Mouse (Mus musculus) CH12.LX (cell line): ENCODE results near the gene Ispd.

Experiments used
- CHD1 ChIP-seq: IDR thresholded peaks from 2 replicates; pipeline ENCODE4 v1.6.1; 2012; ENCODE audit warnings: low read depth, low read length, improper control_type of control experiment, inconsistent platforms
- CHD2 ChIP-seq: IDR thresholded peaks from 2 replicates; pipeline ENCODE4 v1.6.1; 2011; ENCODE audit warnings: low read length, improper control_type of control experiment
- CTCF ChIP-seq, 2 experiments: IDR thresholded peaks in 1 of 2; conservative IDR thresholded peaks in 1 of 2; 2 replicates each; pipeline ENCODE4 v1.5.1; 2011 to 2012; ENCODE audit warnings: low read depth in 2 of 2, low read length in 2 of 2, improper control_type of control experiment in 1 of 2, inconsistent platforms in 1 of 2, mild to moderate bottlenecking in 1 of 2, moderate library complexity in 1 of 2
- EP300 ChIP-seq: IDR thresholded peaks from 2 replicates; pipeline ENCODE4 v1.6.1; 2011; ENCODE audit warnings: low read length, improper control_type of control experiment
- MAFK ChIP-seq: IDR thresholded peaks from 2 replicates; pipeline ENCODE4 v1.6.1; 2011; ENCODE audit warnings: low read length, improper control_type of control experiment; ENCODE audit not compliant: insufficient replicate concordance
- MAZ ChIP-seq: IDR thresholded peaks from 2 replicates; pipeline ENCODE4 v1.6.1; 2012; ENCODE audit warnings: low read depth, mild to moderate bottlenecking, inconsistent platforms, low read length, improper control_type of control experiment, moderate library complexity
- POLR2A ChIP-seq: IDR thresholded peaks from 2 replicates; pipeline ENCODE4 v1.6.1; 2011; ENCODE audit warnings: low read depth, mild to moderate bottlenecking, improper control_type of control experiment, low read length
- SIN3A ChIP-seq: IDR thresholded peaks from 2 replicates; pipeline ENCODE4 v1.6.1; 2012; ENCODE audit warnings: low read length, improper control_type of control experiment, inconsistent platforms
- ZKSCAN1 ChIP-seq: IDR thresholded peaks from 2 replicates; pipeline ENCODE4 v1.6.1; 2012; ENCODE audit warnings: low read depth, inconsistent platforms, low read length, improper control_type of control experiment, borderline replicate concordance

GRCm38 (mm10) chr12:36344131-36344530 is 37.1 kb upstream of the Ispd start:
- TF ChIP-seq CHD1 (no peak), MAFK (no peak), CHD2 (no peak), POLR2A (no peak), CTCF (conservative IDR thresholded peaks at IDR 0.05 in 1 of 2, IDR thresholded peaks at IDR 0.05 in 1 of 2; ENCODE audit: low read depth in 2 of 2, low read length in 2 of 2) (no peak), SIN3A (no peak), ZKSCAN1 (no peak), MAZ (no peak), EP300 (no peak)
